Mouse (Mus musculus) forebrain, embryonic 10.5 days (tissue): ENCODE measurements around the gene Nxf2. TPM values are rescaled to one million over a fixed set of nuclear protein-coding genes. Genes with fewer than 3 reads are reported as not detected.
"Not testable (repeated sequence)": the region's sequence is repeated elsewhere in the genome, so short reads cannot be mapped to it uniquely, and the experiment has no call there.

ENCODE experiments used
- DNase-seq: peaks from one replicate; pipeline ENCODE4 v3.0.0-alpha.2; 2017; ENCODE audit warnings: low spot score; ENCODE audit errors: extremely low spot score
- H3K27ac ChIP-seq: fragments of 300-500 bp; sonication (generic); 2 replicates; pipeline ENCODE4 v1.5.1; 2016; ENCODE audit warnings: mild to moderate bottlenecking
- H3K27me3 ChIP-seq: fragments of 300-500 bp; sonication (generic); 2 replicates; pipeline ENCODE4 v1.6.1; 2016; ENCODE audit warnings: mild to moderate bottlenecking; ENCODE audit not compliant: poor library complexity, severe bottlenecking
- H3K36me3 ChIP-seq: fragments of 300-500 bp; sonication (generic); replicated peaks from 2 replicates; pipeline ENCODE4 v1.6.1; 2016; ENCODE audit warnings: mild to moderate bottlenecking, moderate library complexity
- H3K4me1 ChIP-seq: fragments of 300-500 bp; sonication (generic); 2 replicates; pipeline ENCODE4 v1.6.1; 2016
- H3K4me3 ChIP-seq: fragments of 300-500 bp; sonication (generic); 2 replicates; pipeline ENCODE4 v1.5.1; 2016; ENCODE audit warnings: mild to moderate bottlenecking, moderate library complexity
- H3K9me3 ChIP-seq: fragments of 300-500 bp; sonication (generic); 2 replicates; pipeline ENCODE4 v1.6.1; 2016; ENCODE audit warnings: mild to moderate bottlenecking, moderate library complexity
- WGBS: fragments of 180-500 bp; shearing (Covaris S2); methylation state at CpG from one replicate; pipeline ENCODE4 v1.1.7; 2016; 5-methylcytosine and 5-hydroxymethylcytosine counted together
- polyA plus RNA-seq: library from polyadenylated mRNA; unstranded; fragments of >200 nt; fragmentation: Nextera tagmentation; extraction: Ambion mirVana; gene quantifications from 2 replicates; pipeline ENCODE4 v1.2.1, GENCODE M21; 2016

Gene Nxf2
- polyA plus RNA-seq, 1 experiment from 2014 or later, result 0.48 TPM

DNA sequence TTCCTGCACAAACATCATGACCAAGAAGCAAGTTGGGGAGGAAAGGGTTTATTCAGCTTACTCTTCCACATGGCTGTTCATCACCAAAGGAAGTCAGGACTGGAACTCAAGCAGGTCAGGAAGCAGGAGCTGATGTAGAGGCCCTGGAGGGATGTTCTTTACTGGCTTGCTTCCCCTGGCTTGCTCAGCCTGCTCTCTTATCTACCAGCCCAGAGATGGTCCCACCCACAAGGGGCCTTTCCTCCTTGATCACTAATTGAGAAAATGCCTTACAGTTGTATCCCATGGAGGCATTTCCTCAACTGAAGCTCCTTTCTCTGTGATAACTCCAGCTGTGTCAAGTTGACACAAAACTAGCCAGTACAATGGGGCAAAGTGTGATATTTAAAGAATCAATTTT is 49.2 kb downstream of the Nxf2 start:
- peaks cover 36% of the 10 kb centered on the region for H3K27me3 ChIP-seq
- DNase-seq, H3K4me1 ChIP-seq, H3K36me3 ChIP-seq, H3K4me3 ChIP-seq, H3K9me3 ChIP-seq, H3K27ac ChIP-seq: not testable (repeated sequence)

GRCm38 (mm10) chrX:134914851-134915250 is 49.7 kb downstream of the Nxf2 start:
- Histone ChIP-seq H3K27ac (no peak overlapping the region), H3K4me1 (no peaks in the 10 kb centered on the region), H3K4me3 (no peak overlapping the region), H3K27me3 (peaks cover 32% of the 10 kb centered on the region), H3K9me3 (no peaks in the 10 kb centered on the region), H3K36me3 (no peaks in the 10 kb centered on the region)
- WGBS, result 75% methylated on average over 4 of the region's 4 CpGs
- no peak for DNase-seq

DNA sequence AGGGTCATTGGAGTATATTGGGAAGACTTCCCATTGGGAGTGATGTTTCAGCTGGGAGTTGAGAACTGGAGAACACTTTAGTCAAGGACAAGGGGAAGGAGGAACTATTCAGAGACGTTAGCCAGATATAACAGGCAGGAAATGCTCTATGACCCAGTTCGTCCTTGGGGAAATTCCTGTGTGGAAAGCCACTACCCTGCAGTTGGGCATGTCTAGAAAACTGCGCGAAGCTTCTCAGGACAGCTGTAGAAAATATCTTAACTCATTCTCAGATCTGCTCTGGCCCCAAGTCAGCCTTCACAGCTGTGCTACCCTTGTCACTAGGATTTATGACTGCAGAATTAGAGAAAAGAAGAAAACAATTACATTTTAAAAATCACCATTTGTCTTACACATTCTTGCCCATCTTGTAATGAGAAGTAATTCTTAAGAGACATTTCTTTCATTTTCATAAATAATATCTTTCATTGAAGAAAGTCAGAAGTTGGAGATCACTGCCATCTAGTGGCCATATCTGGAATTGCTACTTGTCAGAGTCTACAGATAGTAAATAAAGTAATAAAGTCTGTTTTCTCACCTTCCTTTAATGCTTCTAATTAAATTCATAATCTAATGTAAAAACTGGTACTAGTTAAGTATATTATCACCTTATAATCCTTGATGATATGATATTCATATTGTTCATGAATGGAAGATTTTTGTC is 51.2 kb downstream of the Nxf2 start:
- DNase-seq, result no peak

GRCm38 (mm10) chrX:134912805-134913204 is 51.7 kb downstream of the Nxf2 start:
- no peak overlapping the region for H3K27ac ChIP-seq
- H3K4me3 ChIP-seq, result no peak overlapping the region
- no peaks in the 10 kb centered on the region for H3K4me1 ChIP-seq
- DNase-seq, result no peak
- 53% methylated on average over 2 of the region's 2 CpGs for WGBS
- H3K9me3 ChIP-seq, result no peaks in the 10 kb centered on the region
- no peaks in the 10 kb centered on the region for H3K36me3 ChIP-seq
- peaks cover 16% of the 10 kb centered on the region; the same call in 1 of the 2 replicates for H3K27me3 ChIP-seq

More for the DNA sequence above, 51.2 kb downstream of the Nxf2 start:
- Histone ChIP-seq H3K36me3 (no peaks in the 10 kb centered on the region), H3K9me3 (no peaks in the 10 kb centered on the region), H3K4me1 (no peaks in the 10 kb centered on the region), H3K4me3 (no peak overlapping the region), H3K27me3 (peaks cover 17% of the 10 kb centered on the region; the same call in 1 of the 2 replicates), H3K27ac (no peak overlapping the region)
- 36% methylated on average over 4 of the region's 4 CpGs for WGBS

GRCm38 (mm10) chrX:134910345-134910744 is 54.2 kb downstream of the Nxf2 start:
- H3K27me3 ChIP-seq, result peaks cover 29% of the 10 kb centered on the region
- H3K27ac ChIP-seq, result no peak overlapping the region
- H3K4me3 ChIP-seq, result no peak overlapping the region
- 79% methylated on average over 4 of the region's 4 CpGs for WGBS
- DNase-seq, result no peak
- no peaks in the 10 kb centered on the region for H3K36me3 ChIP-seq
- H3K9me3 ChIP-seq, result no peaks in the 10 kb centered on the region
- no peaks in the 10 kb centered on the region for H3K4me1 ChIP-seq

Other genes with a start within 250 kb of the Nxf2 start
- 42.6 and 42.7 TPM in 2 replicates for gene Armcx1, start 246.8 kb downstream of the Nxf2 start, polyA plus RNA-seq
- 14.6 and 15.3 TPM in 2 replicates for gene Armcx6, start 213.3 kb downstream of the Nxf2 start, polyA plus RNA-seq
- gene Armcx3, start 208.2 kb downstream of the Nxf2 start, polyA plus RNA-seq, result 48.8 and 49.1 TPM in 2 replicates
- 76.1 and 78.0 TPM in 2 replicates for gene Armcx2, start 155.5 kb downstream of the Nxf2 start, polyA plus RNA-seq
- 4.0 and 4.3 TPM in 2 replicates for gene Zmat1, start 44.5 kb upstream of the Nxf2 start, polyA plus RNA-seq
- gene Gm15023, start 212.9 kb upstream of the Nxf2 start, polyA plus RNA-seq, result not detected in 2 replicates
- 1.4 and 1.9 TPM in 2 replicates for gene Tceal6, start 245.9 kb upstream of the Nxf2 start, polyA plus RNA-seq